Mouse (Mus musculus) lung, postnatal 4 days (tissue): ENCODE data around the gene Slc25a36.

ENCODE experiments used
- DNase-seq, 2 experiments: peaks; one replicate each; pipeline ENCODE4 v3.0.0; 2021

Gene Slc25a36

DNA sequence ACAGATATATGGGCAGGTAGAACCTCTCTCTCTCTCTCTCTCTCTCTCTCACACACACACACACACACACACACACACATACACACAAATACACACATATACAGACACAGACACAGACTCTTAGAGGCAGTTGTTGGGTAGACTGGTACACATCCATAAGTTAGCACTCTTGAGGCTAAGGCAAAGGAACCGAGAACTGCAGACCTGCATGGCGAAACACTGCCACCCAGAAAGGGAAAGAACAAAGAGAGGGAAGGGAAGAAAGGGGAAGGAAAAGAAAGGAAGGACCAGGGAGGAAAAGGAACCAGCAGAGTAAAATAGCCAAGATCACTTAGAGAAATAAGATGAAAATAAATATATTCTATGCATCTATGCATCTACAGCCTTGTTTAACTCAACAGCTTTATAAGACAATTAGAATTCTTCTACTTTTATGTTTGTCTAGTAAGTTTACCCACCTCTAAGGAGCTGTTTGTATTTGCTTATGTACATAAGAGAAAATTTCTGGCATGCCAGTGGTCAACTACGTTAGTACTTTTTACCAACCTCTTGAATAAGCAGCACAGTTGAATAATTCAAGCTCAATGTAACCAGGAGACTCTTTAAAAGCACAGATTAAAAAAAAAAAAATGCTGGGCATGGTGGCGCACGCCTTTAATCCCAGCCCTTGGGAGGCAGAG is 4.3 kb downstream of the Slc25a36 start:
- no peak for DNase-seq

DNA sequence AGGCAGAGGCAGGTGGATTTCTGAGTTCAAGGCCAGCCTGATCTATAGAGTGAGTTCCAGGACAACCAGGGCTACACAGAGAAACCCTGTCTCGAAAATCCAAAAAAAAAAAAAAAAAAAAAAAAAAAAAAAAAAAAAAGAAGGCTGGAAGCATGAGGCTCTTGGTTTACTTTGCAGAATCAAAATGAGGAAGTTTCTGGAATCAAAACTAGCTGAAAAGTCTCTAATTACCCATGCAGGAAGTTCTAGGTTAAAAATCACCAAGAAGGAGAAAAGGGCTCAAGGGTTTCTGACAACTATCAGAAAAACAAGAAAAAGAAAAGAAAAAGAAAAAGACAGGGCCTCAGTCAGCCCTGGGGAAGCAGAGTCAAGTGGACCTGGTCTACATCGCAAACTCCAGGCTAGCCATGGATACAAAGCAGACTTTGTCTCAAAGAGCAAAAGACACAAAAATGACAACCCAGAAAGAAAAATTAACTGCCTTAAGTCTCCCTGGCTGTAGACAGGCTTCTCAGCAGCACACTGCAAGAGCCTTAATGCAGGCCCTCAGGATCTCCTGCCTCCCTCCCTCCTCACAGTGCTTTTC is 5.5 kb downstream of the Slc25a36 start:
- DNase-seq: no peak

DNA sequence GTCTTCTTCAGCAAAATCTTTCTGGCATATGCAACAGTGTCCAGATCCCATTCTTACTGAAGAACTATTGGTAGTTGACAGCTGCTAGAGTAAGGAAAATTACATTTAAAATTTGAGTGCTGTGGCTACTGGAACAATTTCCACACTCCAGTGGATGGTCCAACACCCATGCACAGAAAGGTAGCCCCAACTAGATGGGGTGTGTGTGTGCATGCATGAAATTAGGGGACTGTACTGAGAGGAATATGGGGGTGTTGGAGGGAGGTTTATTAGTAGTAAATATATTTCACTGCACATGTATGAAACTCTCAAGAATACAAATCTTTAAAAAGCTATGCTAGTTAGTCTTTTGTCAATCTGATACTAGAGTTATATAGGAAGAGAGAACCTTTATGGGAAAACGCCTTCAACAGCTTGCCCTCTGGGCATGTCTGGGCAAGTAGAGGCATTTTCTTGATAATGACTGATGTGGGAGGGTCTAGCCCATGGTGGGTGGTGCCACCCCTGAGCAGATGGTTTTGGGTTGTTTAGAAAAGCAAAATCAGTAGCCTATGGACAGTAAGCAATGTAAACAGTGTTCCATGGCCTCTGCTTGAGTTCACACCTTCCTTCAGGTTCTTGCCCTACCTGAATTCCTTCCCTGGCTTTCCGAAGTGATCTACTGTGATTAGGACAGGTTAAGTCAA is 7.4 kb downstream of the Slc25a36 start:
- no peak for DNase-seq

DNA sequence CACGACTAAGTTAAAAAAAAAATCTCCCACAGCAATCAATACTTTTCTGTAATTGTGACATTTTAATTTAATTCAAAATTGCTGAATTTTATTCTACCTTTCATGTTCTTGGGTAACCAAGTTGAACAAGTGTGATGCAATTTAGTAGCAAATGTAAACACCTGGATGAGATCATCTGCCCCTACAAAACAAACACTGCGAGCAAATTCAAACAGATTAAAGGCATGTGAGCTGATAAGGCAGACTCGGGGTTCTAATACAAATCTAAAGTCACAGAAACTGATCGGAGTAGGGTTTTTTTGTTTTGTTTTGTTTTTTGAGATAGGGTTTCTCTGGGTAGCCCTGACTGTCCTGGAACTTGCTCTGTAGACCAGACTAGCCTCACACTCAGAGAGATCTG is 12.0 kb downstream of the Slc25a36 start:
- DNase-seq: no peak

DNA sequence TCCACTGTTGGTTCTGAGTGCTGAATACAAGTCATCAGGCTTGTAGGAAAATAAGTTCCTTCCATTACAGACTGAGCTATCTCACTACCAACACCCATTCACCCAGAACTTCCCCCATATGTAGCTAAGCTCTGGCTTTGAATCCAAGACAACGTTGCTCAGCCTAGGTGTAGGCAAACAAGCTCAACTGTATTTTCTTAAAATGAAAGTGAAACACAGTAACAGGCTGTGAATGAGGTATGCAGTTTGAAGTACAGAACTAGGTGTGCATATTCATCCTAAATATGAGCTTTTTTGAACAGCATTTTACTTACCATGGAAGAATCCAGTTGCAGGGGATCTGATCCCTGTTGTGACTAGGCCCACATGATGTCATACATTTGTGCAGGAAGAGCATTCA is 14.8 kb downstream of the Slc25a36 start:
- no peak for DNase-seq

DNA sequence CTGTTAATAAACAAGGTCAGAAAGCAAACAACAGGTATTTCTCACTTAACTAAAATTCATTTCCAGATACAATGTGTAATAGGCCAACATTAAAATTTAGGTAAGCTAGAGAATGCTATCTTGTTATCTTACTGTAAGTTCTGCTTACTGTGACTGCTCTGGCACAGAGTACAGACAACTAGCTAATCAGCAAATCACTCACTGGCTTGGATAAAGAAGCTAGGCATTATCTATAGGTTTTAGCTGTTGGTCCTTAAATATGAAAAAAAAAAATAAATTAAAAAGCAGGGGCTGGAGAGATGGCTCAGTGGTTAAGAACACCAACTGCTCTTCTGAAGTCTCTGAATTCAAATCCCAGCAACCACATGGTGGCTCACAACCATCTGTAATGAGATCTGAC is 23.1 kb downstream of the Slc25a36 start:
- DNase-seq: no peak

DNA sequence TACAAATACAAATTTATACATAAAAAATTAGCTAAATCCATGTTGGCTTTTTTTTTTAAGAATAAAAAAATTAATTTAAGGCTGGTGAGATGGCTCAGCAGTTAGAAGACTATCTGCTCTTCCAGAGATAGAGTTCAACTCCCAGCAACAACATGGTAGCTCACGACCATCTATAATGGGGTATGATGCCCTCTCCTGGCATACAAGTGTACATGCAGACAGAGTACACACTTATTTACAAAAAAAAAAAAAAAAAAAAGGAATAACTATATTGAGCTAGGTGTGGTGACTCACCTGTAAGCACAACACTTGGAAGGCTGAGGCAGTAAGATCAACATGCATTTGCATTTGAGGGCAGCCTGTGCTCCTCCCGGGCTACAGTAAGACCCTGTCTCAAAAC is 26.3 kb downstream of the Slc25a36 start:
- DNase-seq: no peak

DNA sequence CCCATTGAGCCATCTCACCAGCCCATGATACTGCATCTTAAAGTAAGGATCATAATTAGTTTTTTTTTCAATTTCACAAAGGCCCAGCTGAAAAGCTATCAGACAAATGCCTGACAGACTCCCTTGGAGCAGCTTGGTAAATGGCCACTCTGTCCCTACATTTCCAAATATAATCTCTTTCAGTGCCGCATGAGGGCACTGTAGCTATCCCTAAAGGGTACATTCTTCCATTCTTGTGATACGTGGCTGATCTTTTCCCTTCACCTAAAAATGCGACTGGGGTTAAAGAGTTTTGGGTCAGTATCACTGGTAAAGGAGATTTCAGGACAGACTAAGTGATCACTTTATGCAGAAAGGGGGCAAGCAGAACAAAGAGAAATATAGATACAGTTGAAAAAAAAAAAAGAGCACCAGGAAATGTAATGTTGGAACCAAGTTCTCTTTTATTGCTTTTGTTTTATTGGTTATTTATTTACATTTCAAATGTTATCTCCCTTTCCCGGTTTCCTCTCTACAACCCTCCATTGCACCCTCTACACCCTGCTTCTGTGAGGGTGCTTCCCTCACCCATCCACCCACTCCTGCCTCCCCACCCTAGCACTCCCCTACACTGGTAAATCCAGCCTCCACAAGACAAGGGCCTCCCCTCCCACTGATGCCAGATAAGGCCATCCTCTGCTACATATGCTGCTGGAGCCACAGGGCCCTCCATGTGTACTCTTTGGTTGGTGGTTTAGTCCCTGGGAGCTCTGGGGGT is 29.7 kb downstream of the Slc25a36 start:
- DNase-seq: no peak

DNA sequence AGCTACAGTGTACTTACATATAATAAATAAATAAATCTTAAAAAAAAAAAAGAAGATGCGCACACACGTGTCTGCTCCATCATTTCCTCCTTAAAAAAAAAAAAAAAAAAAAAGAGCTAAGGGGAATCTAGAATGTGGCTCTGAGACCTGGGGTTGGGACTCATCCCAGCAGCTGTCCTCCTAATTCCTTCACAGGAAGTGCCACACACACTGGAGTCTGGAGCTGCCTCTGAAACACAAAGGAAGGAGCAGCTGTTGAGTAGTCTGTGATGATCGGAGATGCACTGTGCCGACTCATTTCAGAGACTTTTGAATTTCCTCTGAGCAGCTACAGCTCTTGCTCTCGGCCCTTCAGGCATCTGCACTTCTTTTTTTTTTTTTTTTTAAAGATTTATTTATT is 41.0 kb downstream of the Slc25a36 start:
- DNase-seq: no peak

DNA sequence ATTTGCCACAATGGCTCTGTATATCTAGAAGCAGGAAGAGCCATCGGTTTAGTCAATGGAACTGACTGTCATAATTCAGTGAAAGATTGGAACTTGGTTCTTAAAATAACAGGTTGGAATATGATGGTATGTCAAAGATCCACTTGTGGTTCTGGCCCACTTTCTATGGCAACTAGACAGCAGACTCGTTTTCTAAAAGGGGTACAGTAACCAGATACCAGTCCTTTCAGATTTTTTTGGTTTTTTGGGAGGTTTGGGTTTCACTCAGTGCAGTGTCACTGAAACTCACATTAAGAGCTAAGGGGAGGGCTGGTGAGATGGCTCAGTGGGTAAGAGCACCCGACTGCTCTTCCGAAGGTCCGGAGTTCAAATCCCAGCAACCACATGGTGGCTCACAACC is 41.5 kb downstream of the Slc25a36 start:
- DNase-seq: no peak

DNA sequence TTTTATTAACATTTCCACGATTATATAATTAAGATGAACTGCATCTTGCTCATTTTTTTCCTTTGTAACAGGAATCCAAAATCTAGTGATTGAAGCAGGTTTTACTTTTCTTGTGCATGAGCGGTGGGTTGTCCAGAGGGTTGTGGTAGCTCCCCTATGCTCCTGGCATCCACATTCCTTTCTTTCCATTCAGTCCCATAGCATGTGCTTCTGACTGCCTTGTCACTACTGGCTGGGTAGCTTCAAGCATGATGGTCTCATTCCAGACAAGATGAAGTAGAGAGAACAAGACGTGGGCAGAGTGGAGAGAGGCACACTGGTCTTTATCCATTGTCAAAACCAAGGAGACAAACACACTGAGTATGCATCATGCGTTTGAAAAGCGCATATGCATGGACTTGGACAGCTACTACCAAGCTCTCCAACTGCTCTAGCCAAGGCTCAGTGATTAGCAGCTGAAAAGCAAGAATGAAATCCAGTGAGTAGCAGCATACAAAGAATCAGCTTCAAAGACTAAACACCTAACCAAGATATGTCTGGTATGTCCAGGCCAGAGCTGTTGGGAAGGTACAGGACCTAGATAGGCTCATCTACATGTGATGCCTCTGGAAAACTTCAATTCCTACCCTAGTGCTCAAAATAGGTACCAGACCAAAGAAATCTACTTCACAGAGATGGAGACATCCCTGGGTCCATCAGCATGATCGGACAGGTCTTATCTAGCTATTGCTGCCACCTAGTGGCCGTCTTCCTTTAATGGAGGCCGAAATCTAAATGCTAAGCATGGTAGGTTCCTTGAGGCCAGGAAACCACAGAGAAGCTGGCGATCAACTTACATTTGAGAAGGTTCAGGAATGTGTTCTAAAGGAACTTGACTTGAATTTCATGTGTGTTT is 42.5 kb downstream of the Slc25a36 start:
- peak; percentile 29 to 79 for DNase-seq

DNA sequence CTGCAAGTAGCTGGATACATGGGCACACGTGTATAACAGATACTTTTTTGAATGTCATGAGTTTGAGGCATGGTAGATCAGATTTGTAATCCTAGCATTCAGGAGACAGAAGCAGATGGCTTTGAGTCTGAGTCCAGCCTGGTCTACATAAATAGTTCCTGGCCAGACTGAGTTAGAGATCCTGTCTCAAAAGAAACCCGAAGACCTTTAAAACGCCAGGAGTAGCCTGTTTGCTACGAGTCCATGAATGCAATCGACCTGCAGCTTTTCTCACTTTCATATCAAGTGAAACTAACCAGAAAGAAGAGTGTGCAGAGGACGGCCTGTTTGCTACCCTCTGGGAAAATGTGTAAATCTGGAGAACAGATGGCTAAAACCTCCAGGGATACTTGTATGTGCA is 43.2 kb downstream of the Slc25a36 start:
- DNase-seq: no peak

DNA sequence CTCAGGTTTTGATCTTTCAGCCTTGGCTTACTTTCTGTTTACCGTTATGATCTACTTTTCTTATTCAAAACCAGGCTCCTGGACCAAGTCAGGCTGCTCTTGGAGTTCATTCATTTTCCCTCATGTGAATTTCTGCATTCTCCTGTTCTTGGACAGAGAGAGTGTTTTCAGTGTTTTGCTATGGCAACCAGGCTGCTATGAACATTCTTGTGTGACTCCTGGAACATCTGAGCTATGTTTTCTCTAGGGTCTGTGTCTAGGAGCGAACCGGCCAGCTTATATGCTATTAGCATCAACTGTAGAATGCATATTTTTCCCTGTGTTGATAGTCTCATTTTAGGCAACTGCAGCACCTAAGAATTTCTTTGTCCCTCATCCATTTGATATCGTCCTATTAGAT is 45.1 kb downstream of the Slc25a36 start:
- DNase-seq: no peak

DNA sequence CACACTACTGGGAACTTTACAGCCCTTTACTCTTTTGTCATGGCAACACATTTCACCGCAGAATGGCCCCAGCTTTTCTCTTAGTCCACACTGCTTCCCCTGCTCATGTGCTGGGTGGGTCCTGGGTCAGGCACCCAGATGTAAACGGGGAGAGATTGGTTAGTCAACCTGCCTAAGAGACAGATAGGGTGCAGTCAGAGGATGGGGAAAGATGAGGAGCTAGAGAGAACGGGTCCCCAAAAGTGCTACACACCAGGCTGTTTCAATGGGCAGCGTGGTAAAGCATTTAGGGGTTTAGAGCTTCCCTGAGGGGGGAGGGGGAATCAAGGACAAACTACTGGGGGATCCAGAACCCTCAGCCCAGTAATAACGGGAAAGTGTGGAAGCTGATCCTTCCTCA is 45.7 kb downstream of the Slc25a36 start:
- no peak for DNase-seq

DNA sequence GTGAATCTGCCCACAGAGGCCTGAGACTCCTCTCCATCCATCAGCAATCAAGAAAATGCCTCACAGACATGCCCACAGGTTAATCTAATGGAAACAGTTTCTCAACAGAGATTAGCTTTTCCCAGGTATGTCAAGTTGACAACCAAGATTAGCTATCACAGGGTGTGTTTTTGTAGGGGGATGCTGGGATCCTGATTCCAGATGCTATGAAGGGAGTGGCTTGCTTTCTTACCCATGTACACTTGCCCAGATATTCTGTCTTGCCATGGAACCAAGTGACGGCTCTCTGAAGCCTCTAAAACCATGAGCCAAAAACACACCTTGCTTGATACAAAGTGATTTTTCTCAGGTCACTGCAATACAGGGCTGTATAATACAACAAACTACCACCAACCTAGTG is 46.8 kb downstream of the Slc25a36 start:
- no peak for DNase-seq

DNA sequence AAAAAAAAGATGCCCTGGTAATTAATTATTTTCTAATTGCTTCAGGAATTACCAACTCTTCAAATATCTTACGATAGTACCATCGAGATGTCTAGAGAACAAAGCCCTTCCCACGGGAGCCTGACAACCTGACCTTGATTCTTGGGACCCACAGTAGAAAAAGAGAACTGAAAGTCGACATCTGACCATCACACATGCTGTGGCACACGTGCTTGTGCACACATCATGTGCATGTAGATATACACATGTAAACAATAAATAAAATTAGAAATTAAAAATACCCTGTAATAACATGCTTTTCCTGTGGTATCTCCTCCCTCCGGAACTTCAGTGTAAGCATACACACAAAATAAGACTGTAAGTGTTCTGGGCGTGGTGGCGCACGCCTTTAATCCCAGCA is 49.3 kb downstream of the Slc25a36 start:
- no peak for DNase-seq

DNA sequence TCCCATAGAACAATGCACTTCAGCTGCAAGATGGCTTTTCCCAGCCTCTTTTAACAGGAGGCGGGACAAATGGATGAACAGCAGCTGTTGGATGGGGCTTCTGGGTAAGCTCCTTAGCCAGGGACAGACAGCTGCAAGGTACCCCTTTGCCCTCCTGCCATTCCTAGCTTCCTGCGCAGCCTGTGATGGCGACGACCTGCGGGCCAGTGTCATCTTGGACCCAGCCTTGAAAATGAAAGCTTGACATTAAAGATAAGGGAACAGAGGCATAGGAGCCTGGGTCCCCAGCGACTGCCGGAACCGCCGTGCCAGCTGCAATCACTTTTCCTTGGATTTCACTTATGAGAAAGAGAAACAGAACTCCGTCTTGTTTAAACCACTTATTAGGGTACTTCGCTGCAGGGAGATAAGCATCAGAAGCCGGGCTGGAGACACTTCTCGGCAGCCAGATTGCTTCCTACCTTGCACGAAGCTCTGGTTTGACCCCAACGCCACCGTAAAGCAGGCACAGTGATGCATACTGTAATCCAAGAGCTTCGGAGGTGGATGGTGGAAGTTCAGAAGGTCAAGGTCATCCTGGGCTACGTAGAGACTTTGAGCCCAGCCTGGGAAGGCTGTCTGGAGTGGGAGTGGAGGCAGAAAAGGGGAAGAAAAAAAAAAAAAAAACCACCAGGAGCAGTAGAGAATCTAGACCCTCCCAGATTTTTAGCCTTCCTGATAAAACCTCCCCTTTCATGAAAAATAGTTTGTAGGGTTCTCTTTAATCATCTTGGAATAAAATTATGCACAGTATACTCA is 54.2 kb downstream of the Slc25a36 start:
- DNase-seq: no peak

DNA sequence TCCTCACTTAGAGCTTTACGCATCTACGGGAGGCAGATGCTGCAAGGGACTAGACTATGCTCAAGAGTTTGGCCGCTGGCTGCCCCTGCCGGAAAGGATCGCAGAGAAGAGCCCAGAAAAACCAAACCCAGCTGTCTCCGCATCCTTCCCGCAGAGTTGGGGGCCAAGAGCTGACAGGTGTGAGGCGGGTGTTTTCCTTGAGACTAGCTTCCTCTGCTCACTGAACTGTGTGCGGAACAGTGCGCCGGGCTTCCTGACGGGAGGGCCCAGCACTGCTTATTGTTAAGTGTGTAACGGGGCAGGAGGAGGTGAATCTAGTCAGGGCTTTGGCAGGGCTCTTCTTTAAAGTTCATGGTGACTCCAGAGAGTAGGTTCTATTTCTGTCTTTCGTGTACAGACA is 55.1 kb downstream of the Slc25a36 start:
- peak in 1 of 2 experiments; percentile 17 for DNase-seq

DNA sequence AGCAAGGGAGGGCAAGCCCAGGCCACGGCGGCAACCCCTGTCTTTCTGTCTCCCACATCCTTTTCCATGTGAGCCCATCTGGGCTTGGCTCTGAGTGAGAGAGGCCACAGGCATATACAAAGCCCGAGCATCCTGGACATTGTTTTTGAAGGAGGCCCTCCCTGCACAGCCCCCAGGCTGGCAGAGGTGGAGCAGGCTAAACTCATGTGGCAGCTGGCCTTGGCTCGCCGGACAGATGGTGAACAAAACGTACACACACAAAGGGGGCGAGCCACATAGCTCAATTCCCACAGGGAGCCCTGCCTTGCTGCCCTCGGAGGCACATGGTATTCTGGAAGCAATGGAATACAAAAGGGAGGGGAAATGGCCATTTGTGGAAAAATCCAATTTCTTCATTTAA is 59.8 kb downstream of the Slc25a36 start:
- DNase-seq: no peak

DNA sequence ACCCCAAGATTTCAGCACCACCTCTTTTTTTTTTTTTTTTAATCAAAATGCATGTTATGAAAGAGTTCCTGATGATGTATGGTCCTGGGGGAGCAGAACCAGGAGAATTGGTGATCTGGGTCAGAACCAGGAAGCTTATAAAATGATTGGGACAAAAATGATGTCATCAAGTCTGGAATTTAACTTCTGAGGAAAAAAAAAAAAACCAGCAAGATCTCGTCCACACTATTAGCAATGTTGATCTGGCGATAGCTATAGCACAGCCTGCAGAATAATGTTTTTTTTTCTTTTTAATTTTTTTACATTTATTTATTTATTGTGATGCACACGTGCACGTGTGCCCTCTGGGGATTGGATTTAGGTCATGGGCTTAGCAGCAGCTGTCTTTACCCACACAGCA is 64.7 kb downstream of the Slc25a36 start:
- no peak for DNase-seq

DNA sequence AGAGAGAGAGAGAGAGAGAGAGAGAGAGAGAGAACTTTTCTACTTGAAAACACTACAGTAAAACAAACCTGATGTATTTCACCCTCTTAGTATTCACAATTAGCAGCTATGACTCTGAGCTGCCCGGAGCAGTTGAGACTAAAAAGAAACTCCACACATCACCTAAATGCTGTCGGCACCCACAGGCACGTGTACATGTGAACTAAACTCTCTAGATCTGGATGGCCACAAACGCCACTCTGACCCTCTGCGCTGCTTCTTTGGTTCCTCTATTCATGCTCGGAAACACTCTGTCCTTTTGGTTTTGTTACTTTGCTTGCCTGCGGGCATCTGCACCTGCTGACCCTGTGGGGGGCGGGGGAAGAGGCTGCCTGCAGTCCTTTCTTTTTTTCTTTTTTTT is 69.3 kb downstream of the Slc25a36 start:
- no peak for DNase-seq

DNA sequence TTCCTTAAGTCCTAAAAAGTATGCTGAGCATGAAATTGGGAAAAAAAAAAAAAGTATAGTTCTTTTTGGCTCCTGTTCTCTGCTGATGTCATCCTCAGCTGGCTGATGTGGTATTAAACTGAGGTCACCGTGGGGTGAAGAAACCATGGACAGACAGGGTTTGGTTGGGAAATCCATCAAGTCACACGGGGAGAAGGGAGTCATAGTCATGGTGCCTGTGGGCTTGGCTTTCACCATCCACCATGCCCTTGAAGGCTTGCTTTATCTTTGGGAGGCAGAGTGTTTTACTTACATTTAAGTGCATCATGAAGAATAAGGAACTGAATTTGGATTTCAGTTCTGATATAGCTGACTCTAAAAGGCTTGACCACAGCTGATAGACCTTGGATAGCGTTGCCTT is 72.9 kb downstream of the Slc25a36 start:
- no peak for DNase-seq
